ENCODE assay signal across 9 mouse cellular contexts in genomic region chr8:91154564-91154963, GRCm38 (mm10). TPM values are rescaled to one million over a fixed set of nuclear protein-coding genes. Genes with fewer than 3 reads are reported as not detected.
DNase-seq lines count a peak whose midpoint lies in the region; ATAC-seq and TF ChIP-seq lines count a peak whose summit lies in the region.
"Had no signal": no experiment of that assay in that cellular context is flagged by ENCODE, and none has a peak within 500 bp of the region (broad histone marks: within the 10 kb centered on the region; RNA-seq: fewer than 3 reads in every experiment).

No protein-coding gene starts in this region.

- no peak overlapping the region for H3K27ac ChIP-seq in embryonic facial prominence, embryonic 11.5 days (replicated peaks; ENCODE audit: low read depth, low read length)
- no peak overlapping the region for H3K27ac ChIP-seq in embryonic facial prominence, embryonic 10.5 days (replicated peaks)
- H3K27ac ChIP-seq in heart, embryonic 10.5 days, result no peak overlapping the region

- ATAC-seq in embryonic facial prominence, embryonic 11.5 days (replicated peaks; ENCODE audit: insufficient number of reproducible peaks, low FRiP score, low TSS enrichment, low read depth), result no peak

- no peak for TF ChIP-seq POLR2A in brain, embryonic 14.5 days (IDR thresholded peaks at IDR 0.05; ENCODE audit: borderline replicate concordance, extremely low read depth, insufficient read depth, insufficient read length, poor library complexity, severe bottlenecking)

- DNase-seq in embryonic facial prominence, embryonic 11.5 days (ENCODE audit: low spot score), result peak; percentile 24
- DNase-seq in embryonic facial prominence, embryonic 10.5 days (ENCODE audit: low spot score), result no peak
- DNase-seq in 3T3-L1 (ENCODE audit: low read depth, low spot score), result peak; percentile 26
- DNase-seq in brain, embryonic 14.5 days (ENCODE audit: low read depth), result no peak
- DNase-seq in lung, postnatal 10 days, result peak; percentile 79
- no peak for DNase-seq in neural tube, embryonic 10.5 days (ENCODE audit: extremely low spot score, low spot score)
- DNase-seq in left cerebral cortex, postnatal 36 days (ENCODE audit: low spot score in 2 of 2), result no peak
- DNase-seq in heart, embryonic 10.5 days (ENCODE audit: low spot score), result no peak

- no peaks in the 10 kb centered on the region for H3K36me3 ChIP-seq in embryonic facial prominence, embryonic 11.5 days (replicated peaks; ENCODE audit: control insufficient read depth, insufficient read depth, low read depth, low read length)
- H3K36me3 ChIP-seq in embryonic facial prominence, embryonic 10.5 days (replicated peaks), result no peaks in the 10 kb centered on the region
- no peaks in the 10 kb centered on the region for H3K36me3 ChIP-seq in heart, embryonic 10.5 days
- H3K36me3 ChIP-seq: G1E had no signal

- H3K27me3 ChIP-seq in embryonic facial prominence, embryonic 11.5 days (ENCODE audit: control insufficient read depth, insufficient read depth, low read length), result no peaks in the 10 kb centered on the region
- H3K27me3 ChIP-seq in embryonic facial prominence, embryonic 10.5 days (replicated peaks; ENCODE audit: low read depth, poor library complexity, severe bottlenecking), result no peaks in the 10 kb centered on the region
- H3K27me3 ChIP-seq in heart, embryonic 10.5 days (ENCODE audit: insufficient read depth, poor library complexity, severe bottlenecking), result no peaks in the 10 kb centered on the region

- no peaks in the 10 kb centered on the region for H3K4me1 ChIP-seq in embryonic facial prominence, embryonic 11.5 days (ENCODE audit: control insufficient read depth, insufficient read depth, low read length)
- peaks cover 2% of the 10 kb centered on the region for H3K4me1 ChIP-seq in embryonic facial prominence, embryonic 10.5 days
- H3K4me1 ChIP-seq in heart, embryonic 10.5 days, result no peaks in the 10 kb centered on the region

- no peaks in the 10 kb centered on the region for H3K9me3 ChIP-seq in embryonic facial prominence, embryonic 11.5 days (replicated peaks; ENCODE audit: control insufficient read depth, low read length)
- H3K9me3 ChIP-seq in embryonic facial prominence, embryonic 10.5 days, result peaks cover 5% of the 10 kb centered on the region; the same call in 1 of the 2 replicates
- no peaks in the 10 kb centered on the region for H3K9me3 ChIP-seq in heart, embryonic 10.5 days

- no peak overlapping the region for H3K9ac ChIP-seq in embryonic facial prominence, embryonic 11.5 days (replicated peaks; ENCODE audit: low read length)

- no peak overlapping the region for H3K4me2 ChIP-seq in embryonic facial prominence, embryonic 11.5 days (ENCODE audit: low read depth, low read length)

- 51% methylated on average over 6 of the region's 6 CpGs for WGBS in embryonic facial prominence, embryonic 11.5 days
- 42% methylated on average over 6 of the region's 6 CpGs for WGBS in embryonic facial prominence, embryonic 10.5 days
- 36% methylated on average over 6 of the region's 6 CpGs for WGBS in heart, embryonic 10.5 days

- intact Hi-C loops in left cerebral cortex, postnatal 36 days (cut with DNase I), result no loop called here

- peak; percentile 7; the same call in 1 of the 2 replicates for TF ChIP-seq CTCF in brain, embryonic 14.5 days (IDR thresholded peaks at IDR 0.05; ENCODE audit: borderline replicate concordance, extremely low read depth, insufficient read depth, insufficient read length)

- H3K4me3 ChIP-seq in embryonic facial prominence, embryonic 11.5 days (ENCODE audit: low read depth, low read length), result no peak overlapping the region
- no peak overlapping the region for H3K4me3 ChIP-seq in embryonic facial prominence, embryonic 10.5 days
- H3K4me3 ChIP-seq in heart, embryonic 10.5 days, result no peak overlapping the region

RNA-seq across cellular contexts. Expression of gene Aktip, which starts 45.2 kb away (rescaled TPM):
- polyA plus RNA-seq in embryonic facial prominence, embryonic 11.5 days (2014; fragmentation: Nextera tagmentation; extraction: Ambion mirVana), result 64.4 and 64.9 TPM in 2 replicates
- 54.3 and 60.0 TPM in 2 replicates for polyA plus RNA-seq in embryonic facial prominence, embryonic 10.5 days (2016; fragmentation: Nextera tagmentation; extraction: Ambion mirVana)
- polyA plus RNA-seq in brain, embryonic 14.5 days (2012; rRNA removed), result 72.0 and 78.0 TPM in 2 replicates
- total RNA-seq in left cerebral cortex, postnatal 36 days (2021), result 100 to 1,000 TPM; 117 to 118 TPM
- polyA plus RNA-seq in heart, embryonic 10.5 days (2016; fragmentation: Nextera tagmentation; extraction: Ambion mirVana), result 49.7 and 52.2 TPM in 2 replicates

Comparison
In these comparisons a context has a peak if more than half of its experiments do, and no peak if none do; other contexts are left out.
1. DNase-seq: peak in embryonic facial prominence, embryonic 11.5 days (single experiment), 3T3-L1 (single experiment) and lung, postnatal 10 days (single experiment); none in embryonic facial prominence, embryonic 10.5 days (single experiment), brain, embryonic 14.5 days (single experiment), neural tube, embryonic 10.5 days (single experiment), left cerebral cortex, postnatal 36 days (0 of 2) and heart, embryonic 10.5 days (single experiment).